Mouse (Mus musculus): ENCODE results near the gene Dlx6.

Dlx6 gene

DNA sequence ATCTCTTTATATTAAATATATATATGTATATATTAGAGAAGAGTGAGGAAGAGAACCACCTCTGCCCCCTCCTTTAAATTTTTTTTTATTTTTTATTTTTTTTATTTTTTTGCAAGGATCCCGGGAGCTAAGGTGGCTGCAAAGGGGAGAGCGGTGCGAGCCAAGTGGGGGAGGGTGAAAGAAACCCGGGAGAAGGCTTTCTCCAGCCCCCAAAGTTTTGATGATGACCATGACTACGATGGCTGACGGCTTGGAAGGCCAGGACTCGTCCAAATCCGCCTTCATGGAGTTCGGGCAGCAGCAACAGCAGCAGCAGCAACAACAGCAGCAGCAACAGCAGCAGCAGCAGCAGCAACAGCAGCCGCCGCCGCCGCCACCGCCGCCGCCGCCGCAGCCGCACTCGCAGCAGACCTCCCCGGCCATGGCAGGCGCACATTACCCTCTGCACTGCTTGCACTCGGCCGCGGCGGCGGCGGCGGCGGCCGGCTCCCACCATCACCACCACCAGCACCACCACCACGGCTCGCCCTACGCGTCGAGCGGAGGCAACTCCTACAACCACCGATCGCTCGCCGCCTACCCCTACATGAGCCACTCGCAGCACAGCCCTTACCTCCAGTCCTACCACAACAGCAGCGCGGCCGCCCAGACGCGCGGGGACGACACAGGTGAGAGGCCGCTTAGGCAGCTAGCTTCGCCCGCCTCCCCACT is at the start of gene Dlx6:
Gene Dlx6, plus strand, starts transcription at position 175 of the 711 bp plus-strand sequence.
- no peak for DNase-seq (ENCODE audit: low spot score in 2 of 2)

DNA sequence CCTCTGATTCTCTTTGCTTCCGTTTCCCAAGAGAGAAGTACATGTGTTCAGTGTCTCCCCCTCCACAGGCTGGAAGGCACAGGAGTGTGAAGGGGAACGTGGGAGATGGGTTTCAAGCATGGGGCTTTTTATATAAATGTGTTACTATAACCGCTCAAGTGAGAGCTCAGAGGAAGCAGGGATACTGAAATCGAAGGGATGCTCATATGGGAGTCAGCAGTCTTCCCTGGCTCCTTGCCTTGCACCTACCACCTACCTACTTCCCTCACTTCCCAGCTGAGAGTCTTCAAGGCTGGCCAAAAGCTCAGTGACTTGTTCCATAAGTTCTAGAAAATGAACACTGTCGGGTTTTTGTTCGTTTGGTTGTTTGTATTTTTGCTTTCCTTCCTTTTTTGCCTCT is 46.3 kb upstream of the Dlx6 start:
- peak; percentile 48 to 71 for DNase-seq (ENCODE audit: low spot score in 2 of 2)

DNA sequence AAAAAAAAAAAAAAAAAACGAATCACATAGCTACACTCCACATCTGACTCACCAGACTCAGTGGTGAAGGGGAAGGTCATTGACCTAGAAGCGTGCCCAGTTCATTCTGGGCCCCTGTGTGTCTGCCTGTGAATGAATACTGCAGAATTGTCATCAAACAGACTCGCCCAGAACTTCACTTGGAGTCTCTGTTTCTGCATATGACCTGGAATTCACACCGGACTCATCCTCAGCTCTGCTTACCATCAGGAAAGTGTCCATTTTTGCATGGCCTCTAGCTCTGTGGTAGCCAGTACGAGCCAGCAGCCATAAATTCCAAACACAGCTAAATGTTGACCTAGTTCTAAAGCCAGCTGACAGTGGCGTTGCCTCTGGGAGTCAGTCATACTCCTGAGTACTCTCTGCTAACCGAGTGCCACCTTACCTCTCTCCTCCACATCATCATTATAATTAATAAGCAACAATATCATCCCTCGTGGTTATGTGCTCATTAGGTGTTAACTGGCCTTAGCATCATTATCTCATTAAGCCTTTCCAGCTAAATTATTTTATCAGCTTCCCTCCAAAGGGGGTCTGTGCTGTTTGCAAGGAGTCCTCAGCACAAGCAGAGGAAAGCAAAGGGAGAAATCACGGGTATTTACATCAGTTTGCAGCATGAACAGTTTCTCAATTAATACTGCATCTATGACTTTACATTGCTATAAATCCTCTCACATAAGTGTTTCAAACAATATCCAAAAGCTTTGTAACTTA is 44.9 kb upstream of the Dlx6 start:
- DNase-seq (ENCODE audit: low spot score in 2 of 2), result no peak

DNA sequence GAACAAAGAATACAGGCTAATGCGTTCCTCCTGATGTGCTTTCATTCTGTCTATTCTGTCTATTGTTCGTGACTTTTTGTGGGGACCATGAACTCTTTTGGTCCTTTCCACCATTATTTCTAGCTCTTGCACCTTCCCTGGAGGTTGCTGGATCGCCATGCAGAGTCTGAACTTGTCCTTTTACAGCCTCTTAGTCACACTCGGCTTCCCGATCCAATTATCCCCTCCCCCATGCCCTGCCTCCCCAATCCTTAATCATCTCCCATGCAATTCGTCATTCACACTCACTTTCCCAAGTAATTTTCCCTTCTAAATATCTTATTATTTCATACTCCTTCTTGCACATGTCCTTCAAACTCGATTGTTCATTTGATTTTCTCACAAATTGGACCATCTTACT is 44.0 kb upstream of the Dlx6 start:
- DNase-seq (ENCODE audit: low spot score in 2 of 2), result no peak

DNA sequence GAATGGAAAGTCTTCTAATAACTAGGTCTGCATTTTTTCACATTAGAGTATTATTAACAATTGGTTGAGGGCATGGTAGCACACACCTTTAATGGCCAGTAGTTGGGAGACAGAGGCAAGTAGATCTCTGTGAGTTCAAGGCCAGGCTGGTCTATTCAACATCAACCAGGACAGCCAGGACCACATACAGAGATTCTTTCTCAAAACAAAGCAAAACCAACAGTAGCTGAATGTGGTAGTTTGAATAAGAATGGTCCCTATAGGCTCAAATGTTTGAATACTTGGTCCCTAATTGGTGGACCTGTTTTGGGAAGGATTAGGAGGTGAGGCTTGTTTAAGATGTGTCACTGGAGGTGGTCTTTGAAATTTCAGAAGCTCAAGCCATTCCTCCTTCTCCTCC is 37.8 kb upstream of the Dlx6 start:
- no peak for DNase-seq (ENCODE audit: low spot score in 2 of 2)

DNA sequence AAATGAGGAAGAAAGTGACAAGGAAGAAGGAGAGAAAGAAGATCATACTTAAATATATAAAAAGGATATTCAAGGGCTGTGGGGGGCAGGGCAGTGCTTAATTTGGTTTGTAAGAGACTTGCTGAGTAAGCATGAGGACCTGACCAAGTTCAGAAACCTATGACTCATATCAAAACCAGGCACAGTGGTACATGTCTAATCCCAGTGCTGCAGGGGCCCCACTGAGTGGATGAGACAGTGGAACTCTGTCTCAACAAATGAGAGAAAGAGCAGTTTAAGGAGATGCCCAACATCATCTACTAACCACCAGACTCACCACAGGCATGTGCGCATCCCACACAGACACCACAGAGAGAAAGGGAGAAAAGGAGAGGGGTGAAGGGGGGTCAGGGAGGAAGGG is 36.3 kb upstream of the Dlx6 start:
- DNase-seq (ENCODE audit: low spot score in 2 of 2), result no peak

GRCm38 (mm10) chr6:6830446-6830845 is 32.7 kb upstream of the Dlx6 start:
- no peak for DNase-seq (ENCODE audit: low spot score in 2 of 2)

- DNase-seq (ENCODE audit: low spot score in 2 of 2), result no peak
Observed at GRCm38 (mm10) chr6:6833301-6833700, 29.8 kb upstream of the Dlx6 start.

- no peak for DNase-seq (ENCODE audit: low spot score in 2 of 2)
Observed at GRCm38 (mm10) chr6:6848541-6848940, 14.6 kb upstream of the Dlx6 start.

DNA sequence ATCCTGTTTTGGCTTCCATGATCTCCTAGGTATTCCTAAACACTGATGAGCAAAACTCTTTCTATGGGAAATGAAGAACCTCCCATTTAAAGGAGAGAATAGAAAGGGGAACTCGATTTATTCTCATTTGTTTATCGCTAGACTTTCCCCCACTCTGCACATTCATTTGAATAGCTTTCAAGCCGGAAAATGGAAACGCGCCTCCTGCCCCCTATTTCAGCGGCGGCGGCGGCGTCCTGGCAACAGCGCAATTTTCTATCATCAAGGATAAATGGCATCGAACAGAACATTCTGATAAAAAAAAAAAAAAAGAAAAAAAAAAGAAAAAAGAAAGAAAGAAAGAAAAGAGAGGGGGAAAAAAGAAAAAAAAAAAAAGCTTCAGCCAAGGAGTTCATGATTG is 13.4 kb upstream of the Dlx6 start:
- DNase-seq (ENCODE audit: low spot score in 2 of 2), result no peak

DNA sequence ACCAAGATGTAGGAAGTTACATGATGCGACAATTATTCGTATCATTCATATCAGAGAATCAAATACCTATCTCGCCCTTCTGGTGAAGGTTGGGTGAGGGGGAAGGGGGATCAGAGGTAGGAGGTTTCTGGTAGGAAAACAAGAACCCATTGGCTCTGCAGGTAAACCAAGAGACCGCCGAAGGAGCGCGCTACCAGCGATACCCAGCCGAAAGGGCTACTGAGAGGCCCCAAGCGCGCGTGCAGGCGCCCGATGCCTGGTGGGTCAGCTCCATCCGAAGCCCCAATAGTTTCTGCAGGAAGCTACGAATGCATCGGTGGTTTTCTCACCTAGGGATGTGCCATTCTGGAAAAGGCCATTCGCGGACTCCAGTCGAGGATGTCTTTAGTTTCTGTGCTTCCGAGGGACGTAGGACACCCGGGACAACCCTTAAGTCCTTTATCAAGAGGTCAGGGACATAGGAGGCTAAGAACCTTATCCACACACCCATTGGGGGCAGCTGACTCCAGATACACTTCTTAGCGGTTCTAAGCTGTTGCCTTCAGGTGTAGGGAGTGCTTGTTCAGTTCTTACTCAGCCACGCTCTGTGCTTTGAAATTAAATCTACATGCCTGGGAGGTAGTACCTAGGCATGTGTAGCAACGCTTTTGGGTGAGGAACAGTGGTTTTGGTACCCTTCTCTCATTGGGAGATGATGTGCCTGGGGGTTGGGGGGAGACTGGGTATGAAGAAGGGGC is 12.6 kb upstream of the Dlx6 start:
- no peak for DNase-seq (ENCODE audit: low spot score in 2 of 2)

GRCm38 (mm10) chr6:6851166-6851565 is 12.0 kb upstream of the Dlx6 start:
- DNase-seq (ENCODE audit: low spot score in 2 of 2), result no peak

DNA sequence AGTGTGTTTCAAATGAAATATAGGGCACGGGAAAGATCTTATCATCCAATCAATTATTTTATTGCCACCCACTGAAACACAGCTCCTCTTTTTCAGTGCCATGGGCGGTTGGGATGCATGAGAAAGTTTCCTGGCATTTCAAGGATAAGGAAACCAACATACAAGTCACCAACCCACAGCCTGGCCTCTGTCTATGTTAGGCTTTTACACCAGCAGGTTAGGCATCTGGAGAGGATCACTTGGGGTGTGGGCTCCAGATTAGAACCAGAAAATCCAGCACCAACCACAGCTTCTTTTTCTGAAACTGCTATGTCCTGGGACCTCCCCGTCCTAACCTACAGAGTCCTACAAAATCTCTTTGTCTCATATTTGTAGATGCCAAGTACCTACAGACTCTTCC is 10.2 kb upstream of the Dlx6 start:
- DNase-seq (ENCODE audit: low spot score in 2 of 2), result no peak

DNA sequence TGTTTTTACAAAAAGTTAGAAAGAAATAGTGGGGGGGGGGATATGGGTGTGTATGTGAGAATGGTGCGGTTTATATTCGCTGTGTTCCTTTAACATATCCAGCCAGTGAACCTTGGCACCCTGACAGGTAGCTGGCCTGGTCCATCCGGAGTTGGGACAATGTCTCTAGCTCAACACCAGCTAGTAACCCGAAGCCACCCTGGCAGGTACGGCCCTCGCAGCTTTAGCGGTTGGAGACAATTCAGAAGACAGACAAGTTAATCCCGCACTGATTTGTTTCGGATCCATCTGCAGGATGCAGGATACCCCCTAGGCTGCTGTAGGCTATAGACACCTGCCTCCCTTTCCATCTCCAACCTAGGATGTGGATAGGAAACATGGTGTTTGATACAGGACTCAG is 9.0 kb upstream of the Dlx6 start:
- no peak for DNase-seq (ENCODE audit: low spot score in 2 of 2)

DNA sequence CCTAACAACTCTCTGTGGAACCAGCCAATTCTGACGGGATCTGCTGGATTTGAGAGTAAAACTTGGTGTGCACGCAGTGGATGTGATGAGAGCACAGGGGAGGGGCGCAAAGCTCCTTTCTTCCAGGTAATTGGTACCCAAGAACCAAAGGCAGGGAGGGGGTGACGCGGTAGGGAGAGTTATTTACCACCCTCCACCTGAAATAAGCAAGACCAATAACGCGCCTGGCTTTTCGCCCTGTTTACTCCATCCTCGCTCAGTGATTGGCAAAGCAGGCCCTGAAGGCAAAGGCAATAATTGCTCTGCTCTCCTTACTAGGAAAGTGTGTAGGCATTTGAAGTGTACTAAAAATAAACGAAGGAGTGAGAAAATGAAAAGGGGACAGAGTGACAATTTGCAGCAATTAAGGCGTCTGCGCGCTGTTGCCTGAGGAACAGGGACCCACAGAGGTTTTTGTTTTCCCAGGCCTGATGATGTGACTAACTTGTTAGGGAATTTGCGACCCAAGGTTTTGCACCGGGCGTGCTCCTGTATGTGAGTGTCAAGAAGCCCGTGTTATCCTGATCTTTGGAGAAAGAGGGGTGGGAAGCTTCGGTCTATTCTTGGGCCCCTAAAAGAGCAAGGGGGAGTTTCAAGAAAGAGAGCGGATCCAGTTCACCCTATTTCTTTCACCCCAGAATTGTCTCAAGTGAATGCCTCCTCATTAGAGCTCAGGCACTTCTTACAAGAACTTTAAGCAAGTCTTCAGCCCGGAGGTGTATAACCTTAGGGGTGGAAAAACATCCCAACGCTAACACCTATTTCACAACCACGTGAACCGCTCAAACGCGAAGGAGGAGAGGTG is 8.0 kb upstream of the Dlx6 start:
- peak in 1 of 2 experiments; percentile 3 for DNase-seq (ENCODE audit: low spot score in 2 of 2)

DNA sequence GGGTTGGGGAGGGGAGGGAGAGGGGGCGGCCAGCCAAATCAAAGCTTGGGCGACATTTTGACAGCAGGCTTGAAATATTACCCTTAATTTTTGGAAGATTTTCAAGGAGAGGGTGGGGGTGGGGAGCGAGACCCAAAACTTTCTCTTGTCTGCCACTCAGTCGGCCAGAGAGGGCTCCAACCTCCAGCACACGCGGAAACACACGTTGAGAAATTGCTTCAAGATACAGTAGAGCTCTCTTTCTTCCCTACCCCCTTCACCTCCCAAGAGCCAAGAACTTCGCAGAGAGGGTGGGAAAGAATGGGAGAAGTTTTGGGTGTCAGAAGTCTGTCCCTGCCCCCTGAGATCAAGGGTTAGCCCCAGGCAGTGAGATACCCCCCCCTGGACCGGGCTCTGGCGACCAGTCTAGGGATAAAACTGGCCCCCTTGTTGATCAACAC is 7.4 kb upstream of the Dlx6 start:
- no peak for DNase-seq (ENCODE audit: low spot score in 2 of 2)

DNA sequence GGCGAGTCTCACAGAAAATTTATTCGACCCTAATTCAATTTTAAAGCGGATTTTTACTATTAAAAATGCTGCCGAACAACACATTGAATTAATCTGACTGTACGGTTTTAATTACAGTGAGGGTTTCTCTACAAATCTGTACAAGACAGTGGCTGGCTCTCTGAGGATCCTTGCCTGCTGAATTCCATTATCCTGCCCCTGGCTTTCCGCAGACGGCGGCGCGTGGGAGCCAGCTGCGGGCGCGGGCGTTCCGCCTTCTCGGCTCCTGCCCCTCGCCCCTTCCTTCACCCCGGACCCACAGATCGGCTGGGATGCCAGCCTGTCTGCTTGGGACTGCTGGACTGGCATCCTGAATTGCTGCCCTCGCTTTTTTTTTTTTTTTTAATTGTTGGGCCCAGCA is 6.8 kb upstream of the Dlx6 start:
- DNase-seq (ENCODE audit: low spot score in 2 of 2), result no peak

GRCm38 (mm10) chr6:6856881-6857280 is 6.3 kb upstream of the Dlx6 start:
- no peak for DNase-seq (ENCODE audit: low spot score in 2 of 2)

- no peak for DNase-seq (ENCODE audit: low spot score in 2 of 2)
Observed at GRCm38 (mm10) chr6:6857766-6858165, 5.4 kb upstream of the Dlx6 start.

DNA sequence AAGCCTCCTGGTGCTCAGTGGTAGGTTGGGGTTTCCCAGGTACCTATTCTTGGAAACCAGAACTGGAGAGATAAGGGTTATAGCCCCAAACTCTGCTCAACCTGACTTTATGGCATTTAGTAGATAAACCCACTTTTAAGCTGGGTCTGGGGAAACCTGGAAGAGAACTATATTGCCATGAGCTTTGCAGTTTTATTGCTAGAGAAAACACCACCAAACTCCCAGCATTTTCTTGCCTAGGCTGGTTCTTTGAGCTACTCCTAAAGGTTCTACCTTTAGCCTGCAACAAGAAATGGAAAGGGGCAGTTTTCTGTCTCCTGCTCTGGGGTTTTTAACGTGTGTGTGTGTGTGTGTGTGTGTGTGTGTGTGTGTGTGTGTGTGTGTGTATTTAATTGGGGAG is 4.6 kb upstream of the Dlx6 start:
- no peak for DNase-seq (ENCODE audit: low spot score in 2 of 2)

- DNase-seq (ENCODE audit: low spot score in 2 of 2), result no peak
Observed at GRCm38 (mm10) chr6:6859111-6859949, 3.8 kb upstream of the Dlx6 start.

Measured in frontal cortex, postnatal 36 days (tissue).